Comparison of ENCODE assay signal across 15 mouse cellular contexts in genomic region chr4:105996893-105997630, GRCm38 (mm10).
DNase-seq lines count a peak whose midpoint lies in the region; ATAC-seq and TF ChIP-seq lines count a peak whose summit lies in the region.
"Had no signal": no experiment of that assay in that cellular context is flagged by ENCODE, and none has a peak within 500 bp of the region (broad histone marks: within the 10 kb centered on the region; RNA-seq: fewer than 3 reads in every experiment).

No protein-coding gene starts in this region.

- ATAC-seq in forebrain, embryonic 13.5 days, result peak; percentile 13; the same call in 1 of the 2 replicates
- no peak for ATAC-seq in forebrain, embryonic 11.5 days (replicated peaks; ENCODE audit: low FRiP score)
- peak; percentile 50; the same call in 1 of the 2 replicates for ATAC-seq in forebrain, embryonic 16.5 days
- ATAC-seq in lung, postnatal 0 days, result peak; percentile 91
- ATAC-seq: liver, embryonic 12.5 days had no signal

- TF ChIP-seq EP300 in lung, postnatal 0 days (IDR thresholded peaks at IDR 0.05), result peak; percentile 93

- no peak overlapping the region for H3K9ac ChIP-seq in forebrain, embryonic 13.5 days
- no peak overlapping the region for H3K9ac ChIP-seq in forebrain, embryonic 11.5 days (ENCODE audit: low read length)
- H3K9ac ChIP-seq in forebrain, embryonic 16.5 days (replicated peaks; ENCODE audit: low read depth, low read length), result no peak overlapping the region
- no peak overlapping the region for H3K9ac ChIP-seq in lung, postnatal 0 days (replicated peaks; ENCODE audit: low read depth)
- H3K9ac ChIP-seq: liver, embryonic 12.5 days; midbrain, embryonic 12.5 days; neural tube, embryonic 12.5 days had no signal

- WGBS in forebrain, embryonic 13.5 days, result 50% methylated on average over 3 of the region's 3 CpGs
- 66% methylated on average over 3 of the region's 3 CpGs for WGBS in forebrain, embryonic 11.5 days
- 54% methylated on average over 3 of the region's 3 CpGs for WGBS in forebrain, embryonic 16.5 days
- 60% methylated on average over 3 of the region's 3 CpGs for WGBS in lung, postnatal 0 days

- no peaks in the 10 kb centered on the region for H3K36me3 ChIP-seq in forebrain, embryonic 13.5 days (ENCODE audit: poor library complexity, severe bottlenecking)
- no peaks in the 10 kb centered on the region for H3K36me3 ChIP-seq in forebrain, embryonic 11.5 days (ENCODE audit: control insufficient read depth, insufficient read depth, low read length)
- no peaks in the 10 kb centered on the region for H3K36me3 ChIP-seq in forebrain, embryonic 16.5 days (ENCODE audit: control insufficient read depth, insufficient read depth)
- H3K36me3 ChIP-seq in lung, postnatal 0 days (ENCODE audit: insufficient read depth, low read length), result no peaks in the 10 kb centered on the region
- H3K36me3 ChIP-seq: G1E; liver, embryonic 12.5 days; midbrain, embryonic 12.5 days; neural tube, embryonic 12.5 days had no signal

- no peak overlapping the region for H3K4me3 ChIP-seq in forebrain, embryonic 13.5 days
- no peak overlapping the region for H3K4me3 ChIP-seq in forebrain, embryonic 11.5 days (ENCODE audit: low read depth, low read length)
- no peak overlapping the region for H3K4me3 ChIP-seq in layer of hippocampus, adult 2 months
- H3K4me3 ChIP-seq in forebrain, embryonic 16.5 days (replicated peaks; ENCODE audit: low read length), result no peak overlapping the region
- H3K4me3 ChIP-seq in lung, postnatal 0 days (ENCODE audit: low read depth, low read length), result no peak overlapping the region
- H3K4me3 ChIP-seq: liver, embryonic 12.5 days; midbrain, embryonic 12.5 days; neural tube, embryonic 12.5 days had no signal

- peaks cover 3% of the 10 kb centered on the region; the same call in 1 of the 2 replicates for H3K4me1 ChIP-seq in forebrain, embryonic 13.5 days
- H3K4me1 ChIP-seq in forebrain, embryonic 11.5 days (replicated peaks; ENCODE audit: control insufficient read depth, insufficient read depth, low read length), result no peaks in the 10 kb centered on the region
- 0 out of 2 replicates have a peak, but pooled peaks cover 2% of the 10 kb centered on the region for H3K4me1 ChIP-seq in forebrain, embryonic 16.5 days (replicated peaks; ENCODE audit: control insufficient read depth, insufficient read depth, low read length)
- peaks cover 6% of the 10 kb centered on the region; the same call in 1 of the 2 replicates for H3K4me1 ChIP-seq in lung, postnatal 0 days (ENCODE audit: insufficient read depth, low read depth, low read length)
- H3K4me1 ChIP-seq: liver, embryonic 12.5 days; neural tube, embryonic 12.5 days had no signal

- no peaks in the 10 kb centered on the region for H3K27me3 ChIP-seq in forebrain, embryonic 13.5 days
- H3K27me3 ChIP-seq in forebrain, embryonic 11.5 days (ENCODE audit: control insufficient read depth, insufficient read depth, low read length), result no peaks in the 10 kb centered on the region
- no peaks in the 10 kb centered on the region for H3K27me3 ChIP-seq in forebrain, embryonic 16.5 days (replicated peaks; ENCODE audit: control insufficient read depth, insufficient read depth, low read length)
- no peaks in the 10 kb centered on the region for H3K27me3 ChIP-seq in lung, postnatal 0 days (replicated peaks; ENCODE audit: insufficient read depth, low read length)
- H3K27me3 ChIP-seq: liver, embryonic 12.5 days; midbrain, embryonic 12.5 days; neural tube, embryonic 12.5 days had no signal

- DNase-seq in forebrain, embryonic 11.5 days (ENCODE audit: low spot score), result no peak
- DNase-seq in layer of hippocampus, adult 2 months (ENCODE audit: low spot score in 2 of 2), result peak; percentile 15 to 48
- DNase-seq in layer of hippocampus, adult 9-10 months (ENCODE audit: low spot score), result no peak
- DNase-seq in lung, postnatal 0 days (ENCODE audit: low spot score), result peak; percentile 87
- no peak for DNase-seq in spleen, adult 18-20 months
- no peak for DNase-seq in MN1 (ENCODE audit: low spot score)
- DNase-seq: adrenal gland, adult 8-10 months; embryo, embryonic 11 days; right cerebral cortex, postnatal 25 days had no signal

- H3K27ac ChIP-seq in forebrain, embryonic 13.5 days, result no peak overlapping the region
- H3K27ac ChIP-seq in forebrain, embryonic 11.5 days (ENCODE audit: low read depth, low read length), result no peak overlapping the region
- no peak overlapping the region for H3K27ac ChIP-seq in layer of hippocampus, adult 2 months
- no peak overlapping the region for H3K27ac ChIP-seq in forebrain, embryonic 16.5 days (ENCODE audit: low read length)
- H3K27ac ChIP-seq in lung, postnatal 0 days (ENCODE audit: low read length), result peak overlapping the region; percentile 51
- H3K27ac ChIP-seq: liver, embryonic 12.5 days; midbrain, embryonic 12.5 days; neural tube, embryonic 12.5 days had no signal

- no peak for TF ChIP-seq CTCF in layer of hippocampus, adult 2 months (conservative IDR thresholded peaks at IDR 0.05)
- no peak for TF ChIP-seq CTCF in lung, postnatal 0 days (IDR thresholded peaks at IDR 0.05)

- no peak overlapping the region for H3K4me2 ChIP-seq in forebrain, embryonic 13.5 days
- H3K4me2 ChIP-seq in forebrain, embryonic 11.5 days (ENCODE audit: low read depth, low read length, severe bottlenecking), result no peak overlapping the region
- no peak overlapping the region for H3K4me2 ChIP-seq in forebrain, embryonic 16.5 days (ENCODE audit: low read length)
- H3K4me2 ChIP-seq in lung, postnatal 0 days (replicated peaks; ENCODE audit: low read depth, low read length), result no peak overlapping the region
- H3K4me2 ChIP-seq: liver, embryonic 12.5 days; midbrain, embryonic 12.5 days; neural tube, embryonic 12.5 days had no signal

- no peaks in the 10 kb centered on the region for H3K9me3 ChIP-seq in forebrain, embryonic 13.5 days (replicated peaks)
- H3K9me3 ChIP-seq in forebrain, embryonic 11.5 days (ENCODE audit: control insufficient read depth, low read length), result no peaks in the 10 kb centered on the region
- H3K9me3 ChIP-seq in forebrain, embryonic 16.5 days (ENCODE audit: control insufficient read depth, low read length), result no peaks in the 10 kb centered on the region
- H3K9me3 ChIP-seq in lung, postnatal 0 days (ENCODE audit: low read length), result no peaks in the 10 kb centered on the region
- H3K9me3 ChIP-seq: liver, embryonic 12.5 days; midbrain, embryonic 12.5 days; neural tube, embryonic 12.5 days had no signal

Comparison
In these comparisons a context has a peak if more than half of its experiments do, and no peak if none do; other contexts are left out.
1. DNase-seq: peak in layer of hippocampus, adult 2 months (2 of 2) and lung, postnatal 0 days (single experiment); none in forebrain, embryonic 11.5 days (single experiment), layer of hippocampus, adult 9-10 months (single experiment), spleen, adult 18-20 months (0 of 2) and MN1 (single experiment).